Mouse (Mus musculus) forebrain, embryonic 14.5 days (tissue): ENCODE measurements around the gene Muc1. TPM values are rescaled to one million over a fixed set of nuclear protein-coding genes. Genes with fewer than 3 reads are reported as not detected.

Source experiments
- ATAC-seq: fragments of 200-750 bp; cut with Nextera tagmentation; 2 replicates; pipeline ENCODE4 v1.8.0; 2017; ENCODE audit warnings: mild to moderate bottlenecking, moderate library complexity
- DNase-seq: peaks from one replicate; pipeline ENCODE4 v3.0.0-alpha.2; 2015; ENCODE audit warnings: low spot score
- H3K27ac ChIP-seq: fragments of 300-500 bp; sonication (generic); 2 replicates; pipeline ENCODE4 v1.5.1; 2014; ENCODE audit warnings: low read depth, mild to moderate bottlenecking, control low read depth, low read length, moderate library complexity
- H3K27me3 ChIP-seq: fragments of 300-500 bp; sonication (generic); replicated peaks from 2 replicates; pipeline ENCODE4 v1.6.1; 2014; ENCODE audit warnings: low read length, control low read depth, mixed read lengths; ENCODE audit not compliant: control insufficient read depth, insufficient read depth
- H3K36me3 ChIP-seq: fragments of 300-500 bp; sonication (generic); 2 replicates; pipeline ENCODE4 v1.6.1; 2014; ENCODE audit warnings: low read length, control low read depth; ENCODE audit not compliant: control insufficient read depth, insufficient read depth
- H3K4me1 ChIP-seq: fragments of 300-500 bp; sonication (generic); 2 replicates; pipeline ENCODE4 v1.6.1; 2014; ENCODE audit warnings: antibody characterized with exemption, low read length, control low read depth; ENCODE audit not compliant: control insufficient read depth, insufficient read depth
- H3K4me2 ChIP-seq: fragments of 300-500 bp; sonication (generic); 2 replicates; pipeline ENCODE4 v1.6.1; 2014; ENCODE audit warnings: mild to moderate bottlenecking, control low read depth, low read length
- H3K4me3 ChIP-seq: fragments of 300-500 bp; sonication (generic); 2 replicates; pipeline ENCODE4 v1.5.1; 2014; ENCODE audit warnings: low read depth, low read length, control low read depth
- H3K9ac ChIP-seq: fragments of 300-500 bp; sonication (generic); 2 replicates; pipeline ENCODE4 v1.6.1; 2014; ENCODE audit warnings: mild to moderate bottlenecking, low read length, control low read depth, moderate library complexity
- H3K9me3 ChIP-seq: fragments of 300-500 bp; sonication (generic); replicated peaks from 2 replicates; pipeline ENCODE4 v1.6.1; 2016; ENCODE audit warnings: low read length, control low read depth, mixed read lengths; ENCODE audit not compliant: control insufficient read depth
- WGBS: fragments of 180-500 bp; shearing (Covaris S2); extraction: QIAGEN DNeasy Blood & Tissue Kit; methylation state at CpG from one replicate; pipeline ENCODE4 v1.1.7; 2014; 5-methylcytosine and 5-hydroxymethylcytosine counted together
- polyA plus RNA-seq: library from polyadenylated mRNA; unstranded; fragments of >200 nt; fragmentation: Nextera tagmentation; extraction: Ambion mirVana; gene quantifications from 2 replicates; pipeline ENCODE4 v1.2.1, GENCODE M21; 2014

The Muc1 gene
- polyA plus RNA-seq, 1 experiment from 2014 or later, result 1.9 TPM

DNA sequence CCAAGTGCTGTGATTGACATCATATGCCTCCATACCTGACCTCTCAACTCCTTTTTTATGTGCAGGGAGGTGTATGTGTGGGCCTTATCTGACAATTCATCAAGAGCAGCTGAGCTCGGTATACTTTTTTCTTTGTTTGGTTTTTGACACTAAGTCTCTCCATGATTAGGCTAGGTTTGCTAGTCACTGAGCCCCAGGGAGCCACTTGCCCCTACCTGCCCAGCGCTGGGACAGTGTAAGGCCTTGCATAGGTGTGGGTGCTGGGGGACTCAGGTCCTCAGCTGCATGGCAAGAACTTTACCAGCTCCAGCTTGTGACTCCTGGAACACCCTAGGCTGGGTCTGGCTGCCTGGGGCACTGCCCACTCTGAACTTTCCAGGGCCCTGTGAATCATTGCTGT, 22.2 kb upstream of the Muc1 start:
- Histone ChIP-seq H3K9ac (no peak overlapping the region), H3K36me3 (peaks cover 62% of the 10 kb centered on the region), H3K9me3 (no peaks in the 10 kb centered on the region)

DNA sequence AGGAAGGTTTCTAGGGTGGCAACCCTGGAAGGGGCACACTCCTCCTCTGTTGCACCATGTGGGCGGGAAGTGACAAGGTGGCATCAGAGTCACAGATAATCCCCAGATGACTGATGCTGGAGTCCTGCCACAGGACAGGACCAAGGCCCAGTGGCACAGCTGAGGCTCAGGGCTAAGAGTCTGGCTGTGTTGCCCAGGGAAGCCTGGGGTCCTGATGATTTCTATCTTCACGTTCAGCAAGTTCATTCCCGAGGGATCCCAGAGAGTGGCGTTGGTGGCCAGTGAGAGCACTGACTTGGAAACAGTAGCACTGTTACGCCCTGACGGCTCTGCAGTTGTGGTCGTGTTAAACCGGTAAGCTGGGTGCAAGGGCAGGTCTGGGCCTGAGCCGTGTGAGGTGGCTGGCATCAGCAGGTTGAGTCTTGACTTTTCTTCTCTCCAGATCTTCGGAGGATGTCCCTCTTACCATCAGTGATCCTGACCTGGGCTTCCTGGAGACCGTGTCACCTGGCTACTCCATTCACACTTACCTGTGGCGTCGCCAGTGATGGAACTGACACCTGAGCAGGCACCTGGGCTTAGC, 20.7 kb upstream of the Muc1 start:
- Histone ChIP-seq H3K9ac (no peak overlapping the region), H3K4me1 (peaks cover 9% of the 10 kb centered on the region), H3K4me2 (no peak overlapping the region), H3K9me3 (no peaks in the 10 kb centered on the region), H3K36me3 (peaks cover 62% of the 10 kb centered on the region), H3K27ac (no peak overlapping the region), H3K4me3 (no peak overlapping the region), H3K27me3 (no peaks in the 10 kb centered on the region)
- DNase-seq (no peak), ATAC-seq (no peak)
- 92% methylated on average over 13 of the region's 13 CpGs for WGBS

More for the DNA sequence above, 22.2 kb upstream of the Muc1 start:
- Histone ChIP-seq H3K27me3 (no peaks in the 10 kb centered on the region), H3K4me2 (no peak overlapping the region), H3K27ac (no peak overlapping the region), H3K4me1 (peaks cover 4% of the 10 kb centered on the region), H3K4me3 (no peak overlapping the region)
- DNase-seq (no peak), ATAC-seq (no peak)
- WGBS, result 88% methylated on average over 2 of the region's 2 CpGs

DNA sequence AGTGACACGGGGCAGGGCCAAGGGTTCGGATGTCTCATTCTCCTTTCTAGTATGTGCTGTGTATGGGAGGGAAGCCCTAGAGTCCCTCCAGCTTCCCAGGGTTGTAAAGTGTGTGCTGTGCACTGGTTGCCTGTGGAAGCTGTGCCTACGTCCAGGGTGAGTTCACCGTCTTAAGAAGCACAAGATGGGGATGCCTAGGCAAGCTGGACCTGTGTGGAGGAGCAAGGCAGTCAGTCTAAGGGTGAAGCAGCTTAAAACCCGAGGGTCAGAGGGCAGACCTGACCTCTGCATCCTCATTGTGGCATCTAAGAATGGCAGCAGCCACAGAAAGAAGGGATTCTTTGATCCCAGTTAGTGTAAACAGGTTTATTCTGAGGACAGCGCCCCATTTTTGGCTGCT, 20.1 kb upstream of the Muc1 start:
- peaks cover 62% of the 10 kb centered on the region for H3K36me3 ChIP-seq
- no peak overlapping the region for H3K27ac ChIP-seq
- no peak overlapping the region for H3K9ac ChIP-seq
- no peaks in the 10 kb centered on the region for H3K9me3 ChIP-seq
- peaks cover 9% of the 10 kb centered on the region; the same call in 1 of the 2 replicates for H3K4me1 ChIP-seq
- DNase-seq (no peak), ATAC-seq (no peak)
- no peak overlapping the region for H3K4me2 ChIP-seq
- H3K4me3 ChIP-seq, result no peak overlapping the region
- no peaks in the 10 kb centered on the region for H3K27me3 ChIP-seq
- WGBS, result 85% methylated on average over 6 of the region's 6 CpGs

DNA sequence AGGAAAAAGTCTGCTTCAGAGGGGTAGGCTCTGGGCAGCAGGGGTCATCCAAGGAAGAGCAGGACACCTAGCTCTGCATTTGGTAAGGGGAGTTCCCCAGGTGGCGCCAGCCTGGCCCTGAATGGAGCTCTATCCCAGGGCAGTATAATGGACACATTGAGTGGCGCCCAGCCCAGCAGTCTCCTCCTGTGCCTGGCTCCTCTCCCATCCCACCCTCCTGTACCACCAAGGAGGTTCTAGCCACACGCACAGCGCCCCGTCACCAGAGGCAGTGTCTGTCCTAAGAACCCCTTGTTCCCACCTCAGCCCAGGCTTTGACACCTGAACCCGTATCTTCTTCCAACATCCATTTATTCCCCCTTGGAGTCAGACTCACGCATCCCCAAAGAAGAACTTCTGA, 19.1 kb upstream of the Muc1 start:
- 94% methylated on average over 7 of the region's 7 CpGs for WGBS
- Histone ChIP-seq H3K9ac (no peak overlapping the region), H3K9me3 (no peaks in the 10 kb centered on the region), H3K27ac (no peak overlapping the region), H3K36me3 (peaks cover 62% of the 10 kb centered on the region), H3K4me3 (no peak overlapping the region), H3K4me1 (peaks cover 11% of the 10 kb centered on the region), H3K4me2 (no peak overlapping the region), H3K27me3 (no peaks in the 10 kb centered on the region)
- DNase-seq (no peak), ATAC-seq (no peak)

DNA sequence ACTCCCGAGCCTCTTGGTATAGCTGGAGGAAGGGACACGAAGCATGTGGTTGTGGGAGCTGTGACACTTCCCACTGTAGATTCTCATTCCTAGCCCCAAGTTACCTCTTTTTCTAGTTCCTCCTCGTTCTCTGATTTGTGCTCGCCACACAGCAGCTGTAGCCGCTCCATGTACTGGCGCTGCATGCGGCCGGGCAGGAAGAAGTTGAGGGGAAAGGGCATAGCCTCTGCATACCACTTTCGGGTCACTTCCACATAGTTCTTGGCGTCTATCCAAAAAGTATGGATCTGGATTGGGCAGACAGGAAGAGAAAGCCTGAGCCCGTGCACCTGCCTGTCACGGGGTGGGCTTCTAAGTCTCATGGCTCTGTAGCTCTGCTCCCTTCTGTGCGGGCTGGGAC, 18.7 kb upstream of the Muc1 start:
- no peaks in the 10 kb centered on the region for H3K27me3 ChIP-seq
- 88% methylated on average over 13 of the region's 13 CpGs for WGBS
- ATAC-seq (no peak), DNase-seq (no peak)
- H3K9ac ChIP-seq, result no peak overlapping the region
- no peaks in the 10 kb centered on the region for H3K9me3 ChIP-seq
- H3K4me2 ChIP-seq, result no peak overlapping the region
- no peak overlapping the region for H3K4me3 ChIP-seq
- H3K36me3 ChIP-seq, result peaks cover 57% of the 10 kb centered on the region
- H3K4me1 ChIP-seq, result peaks cover 13% of the 10 kb centered on the region
- no peak overlapping the region for H3K27ac ChIP-seq

DNA sequence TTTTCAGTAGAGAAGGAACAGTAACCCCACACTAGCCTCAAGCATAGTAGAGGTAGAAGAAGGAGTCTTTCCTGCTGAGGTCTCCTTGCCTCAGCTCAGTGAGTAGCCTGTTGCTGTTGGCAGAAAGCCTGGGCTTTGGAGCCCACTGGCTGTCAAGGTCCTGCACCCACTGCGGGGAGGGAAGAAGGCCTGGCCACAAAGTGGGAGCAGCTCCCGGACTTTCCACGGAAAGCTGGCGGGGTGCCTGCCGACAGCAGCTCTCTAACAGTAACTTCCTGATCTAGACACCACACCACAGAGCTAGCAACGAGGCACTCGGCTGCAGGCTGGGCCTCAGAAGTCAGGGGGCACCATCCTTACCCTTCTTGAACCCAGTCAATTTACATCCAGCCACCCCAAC, 18.1 kb upstream of the Muc1 start:
- no peak overlapping the region for H3K4me2 ChIP-seq
- DNase-seq (no peak), ATAC-seq (no peak)
- WGBS, result 83% methylated on average over 7 of the region's 7 CpGs
- no peak overlapping the region for H3K27ac ChIP-seq
- H3K9ac ChIP-seq, result no peak overlapping the region
- no peak overlapping the region for H3K4me3 ChIP-seq
- H3K36me3 ChIP-seq, result peaks cover 52% of the 10 kb centered on the region
- no peaks in the 10 kb centered on the region for H3K9me3 ChIP-seq
- H3K4me1 ChIP-seq, result peaks cover 19% of the 10 kb centered on the region
- H3K27me3 ChIP-seq, result no peaks in the 10 kb centered on the region

DNA sequence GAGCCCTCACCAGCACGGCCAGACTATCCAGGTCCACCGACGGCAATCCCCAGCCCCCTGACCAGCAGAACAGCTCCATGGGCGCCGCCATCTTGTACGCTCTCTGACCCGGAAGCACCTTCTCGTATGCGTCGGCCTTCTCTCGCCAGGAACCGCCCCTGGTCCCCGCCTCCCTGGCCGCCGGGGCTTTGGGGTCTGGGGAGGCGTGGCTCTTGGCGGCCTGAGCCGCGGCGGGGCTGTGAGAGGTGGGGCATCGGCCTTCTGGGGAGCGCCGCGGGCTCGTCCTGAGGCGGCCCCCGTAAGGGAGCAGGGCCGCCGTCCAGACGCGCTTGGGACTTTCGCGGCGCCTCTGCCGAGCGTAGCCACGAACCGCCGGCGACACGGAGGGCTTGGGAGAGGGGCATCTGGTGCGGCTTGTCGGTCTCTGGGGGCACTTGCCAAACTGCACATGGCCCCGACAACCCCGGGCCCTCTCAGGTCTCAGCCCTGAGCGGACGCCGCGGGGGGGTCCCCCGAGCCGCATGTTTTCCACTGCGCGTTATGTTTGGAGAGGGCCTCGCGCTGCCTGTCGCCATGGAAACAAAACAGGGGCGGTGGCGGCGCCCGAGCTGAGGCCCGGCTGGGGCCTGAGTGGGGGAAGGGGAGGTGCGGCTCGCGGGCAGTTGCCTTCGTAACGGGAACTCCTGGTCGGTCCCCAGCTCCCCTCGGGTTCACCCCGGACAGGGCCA, 14.9 kb upstream of the Muc1 start:
- Histone ChIP-seq H3K4me2 (peak overlapping the region; percentile 71), H3K36me3 (peaks cover 21% of the 10 kb centered on the region), H3K4me3 (peak overlapping the region; percentile 81), H3K9ac (peak overlapping the region; percentile 77), H3K4me1 (peaks cover 25% of the 10 kb centered on the region), H3K9me3 (no peaks in the 10 kb centered on the region), H3K27ac (peak overlapping the region; percentile 98), H3K27me3 (no peaks in the 10 kb centered on the region)
- under 1% methylated on average over 66 of the region's 69 CpGs for WGBS
- DNase-seq, result peak; percentile 97
- peak; percentile 90 for ATAC-seq

DNA sequence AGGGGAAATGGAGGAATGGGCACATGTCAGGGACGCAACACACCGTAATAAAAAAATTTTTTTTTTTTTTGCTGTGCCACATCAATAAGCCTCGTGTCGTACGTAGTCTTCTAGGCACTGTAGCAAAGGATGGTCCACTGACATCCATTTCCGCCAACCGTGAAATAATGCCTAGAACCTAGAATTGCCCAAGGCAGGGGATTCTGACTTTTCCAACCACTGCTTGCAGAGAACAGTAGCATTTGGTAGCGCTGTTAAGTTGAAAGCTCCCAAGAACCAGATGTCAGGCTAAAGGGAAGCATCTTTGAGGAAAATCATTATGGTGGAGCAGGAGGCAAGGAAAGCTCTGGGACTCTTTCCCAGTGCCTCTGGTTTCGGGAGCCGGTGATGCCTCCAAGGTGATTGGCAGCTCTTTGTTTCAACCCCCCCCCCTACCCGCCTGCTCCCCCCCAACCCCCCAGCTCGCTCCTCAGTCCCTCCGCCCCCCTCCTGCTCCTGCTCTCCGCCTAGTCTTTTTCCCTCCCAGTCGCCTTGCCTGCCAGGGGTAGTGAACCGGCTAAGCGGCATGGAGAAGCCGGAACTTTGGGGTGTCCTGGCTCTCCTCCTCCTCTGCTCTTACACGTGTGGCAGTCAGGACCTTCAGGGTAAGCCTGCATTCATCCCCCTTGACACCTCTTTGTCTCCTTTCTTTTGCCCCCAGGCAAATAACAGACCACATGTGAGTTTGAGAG, 14.0 kb upstream of the Muc1 start, which contains the start of gene Thbs3:
Gene Thbs3 (plus strand): TSS at position 500 of the 731 bp plus-strand sequence.
- WGBS, result 1% methylated on average over 19 of the region's 19 CpGs
- Histone ChIP-seq H3K27me3 (no peaks in the 10 kb centered on the region), H3K9ac (peak within 1 kb of the TSS; percentile 77), H3K4me3 (peak within 1 kb of the TSS; percentile 81), H3K4me2 (peak within 1 kb of the TSS; percentile 71), H3K9me3 (no peaks in the 10 kb centered on the region), H3K4me1 (peaks cover 25% of the 10 kb centered on the region), H3K36me3 (peaks cover 16% of the 10 kb centered on the region), H3K27ac (peak within 1 kb of the TSS; percentile 98)
- DNase-seq (peak; percentile 80), ATAC-seq (peak; percentile 16)
